Mouse (Mus musculus): ENCODE results near the gene Zfp652. TPM values are rescaled to one million over a fixed set of nuclear protein-coding genes. Genes with fewer than 3 reads are reported as not detected.

Zfp652 gene
- polyA plus RNA-seq, 1 experiment: 34.1 TPM

- no peak overlapping the region for H3K27ac ChIP-seq (ENCODE audit: control insufficient read depth, insufficient read depth, low read length)
- 85% methylated on average over 8 of the region's 8 CpGs for WGBS
- H3K36me3 ChIP-seq (ENCODE audit: control insufficient read depth, insufficient read depth, low read length): no peaks in the 10 kb centered on the region
- H3K4me3 ChIP-seq (ENCODE audit: control insufficient read depth, insufficient read depth, low read length): no peak overlapping the region
- H3K27me3 ChIP-seq (ENCODE audit: control insufficient read depth, insufficient read depth, low read length): no peaks in the 10 kb centered on the region
- no peak for DNase-seq
- H3K4me1 ChIP-seq (replicated peaks; ENCODE audit: control insufficient read depth, insufficient read depth, low read length): peaks cover 11% of the 10 kb centered on the region
- TF ChIP-seq POLR2A (IDR thresholded peaks at IDR 0.05; ENCODE audit: control insufficient read depth, extremely low read depth, insufficient read depth, low read length, poor library complexity): no peak
- no peak for TF ChIP-seq CTCF (IDR thresholded peaks at IDR 0.05; ENCODE audit: borderline replicate concordance, control insufficient read depth, extremely low read depth, insufficient read depth, low read length, poor library complexity)
Measured at GRCm38 (mm10) chr11:95716136-95716535, 3.7 kb downstream of the Zfp652 start.

- Histone ChIP-seq H3K36me3 (ENCODE audit: control insufficient read depth, insufficient read depth, low read length) (no peaks in the 10 kb centered on the region), H3K27me3 (ENCODE audit: control insufficient read depth, insufficient read depth, low read length) (no peaks in the 10 kb centered on the region), H3K4me3 (ENCODE audit: control insufficient read depth, insufficient read depth, low read length) (no peak overlapping the region), H3K27ac (ENCODE audit: control insufficient read depth, insufficient read depth, low read length) (no peak overlapping the region), H3K4me1 (replicated peaks; ENCODE audit: control insufficient read depth, insufficient read depth, low read length) (peaks cover 6% of the 10 kb centered on the region)
- WGBS: 93% methylated on average over 3 of the region's 3 CpGs
- no peak for DNase-seq
- no peak for TF ChIP-seq POLR2A (IDR thresholded peaks at IDR 0.05; ENCODE audit: control insufficient read depth, extremely low read depth, insufficient read depth, low read length, poor library complexity)
- TF ChIP-seq CTCF (IDR thresholded peaks at IDR 0.05; ENCODE audit: borderline replicate concordance, control insufficient read depth, extremely low read depth, insufficient read depth, low read length, poor library complexity): no peak
Measured at GRCm38 (mm10) chr11:95719356-95719755, 6.9 kb downstream of the Zfp652 start.

DNA sequence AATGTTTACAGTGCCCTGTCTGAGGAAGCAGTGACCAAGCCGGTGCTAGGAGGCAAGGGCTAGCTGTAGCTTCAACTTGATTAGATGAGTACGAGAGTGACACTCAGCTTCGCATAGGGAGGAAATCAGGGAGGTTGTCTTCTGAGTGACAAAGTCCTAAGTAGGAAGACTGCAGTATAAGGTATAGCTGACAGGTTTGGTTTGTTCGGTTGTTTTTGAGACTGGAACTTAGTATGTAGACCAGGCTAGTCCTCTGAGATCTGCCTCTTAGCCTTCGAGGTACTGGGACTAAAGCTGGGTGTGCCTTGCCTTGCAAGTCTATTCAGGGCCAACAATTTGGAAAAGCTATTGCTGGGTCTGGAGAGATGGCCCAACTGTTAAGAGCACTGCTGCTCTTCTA, 10.8 kb downstream of the Zfp652 start, which contains the start of gene B130006D01Rik:
TSS of gene B130006D01Rik (plus strand) at position 301 of the 400 bp plus-strand sequence.
- Histone ChIP-seq H3K27ac (ENCODE audit: control insufficient read depth, insufficient read depth, low read length) (no peak within 1 kb of the TSS), H3K36me3 (ENCODE audit: control insufficient read depth, insufficient read depth, low read length) (no peaks in the 10 kb centered on the region), H3K4me1 (replicated peaks; ENCODE audit: control insufficient read depth, insufficient read depth, low read length) (0 out of 2 replicates have a peak, but pooled peaks cover 2% of the 10 kb centered on the region), H3K4me3 (ENCODE audit: control insufficient read depth, insufficient read depth, low read length) (no peak within 1 kb of the TSS), H3K27me3 (ENCODE audit: control insufficient read depth, insufficient read depth, low read length) (no peaks in the 10 kb centered on the region)
- TF ChIP-seq POLR2A (IDR thresholded peaks at IDR 0.05; ENCODE audit: control insufficient read depth, extremely low read depth, insufficient read depth, low read length, poor library complexity) (no peak), CTCF (IDR thresholded peaks at IDR 0.05; ENCODE audit: borderline replicate concordance, control insufficient read depth, extremely low read depth, insufficient read depth, low read length, poor library complexity) (no peak)
- 97% methylated on average over 5 of the region's 5 CpGs for WGBS
- no peak for DNase-seq

GRCm38 (mm10) chr11:95724466-95724865, 12.0 kb downstream of the Zfp652 start:
- Histone ChIP-seq H3K36me3 (ENCODE audit: control insufficient read depth, insufficient read depth, low read length) (no peaks in the 10 kb centered on the region), H3K4me1 (replicated peaks; ENCODE audit: control insufficient read depth, insufficient read depth, low read length) (0 out of 2 replicates have a peak, but pooled peaks cover 2% of the 10 kb centered on the region), H3K27ac (ENCODE audit: control insufficient read depth, insufficient read depth, low read length) (no peak overlapping the region), H3K4me3 (ENCODE audit: control insufficient read depth, insufficient read depth, low read length) (no peak overlapping the region), H3K27me3 (ENCODE audit: control insufficient read depth, insufficient read depth, low read length) (no peaks in the 10 kb centered on the region)
- over 99% methylated on average over 4 of the region's 4 CpGs for WGBS
- TF ChIP-seq CTCF (IDR thresholded peaks at IDR 0.05; ENCODE audit: borderline replicate concordance, control insufficient read depth, extremely low read depth, insufficient read depth, low read length, poor library complexity) (no peak), POLR2A (IDR thresholded peaks at IDR 0.05; ENCODE audit: control insufficient read depth, extremely low read depth, insufficient read depth, low read length, poor library complexity) (no peak)
- no peak for DNase-seq

- Histone ChIP-seq H3K27ac (ENCODE audit: control insufficient read depth, insufficient read depth, low read length) (no peak overlapping the region), H3K4me1 (replicated peaks; ENCODE audit: control insufficient read depth, insufficient read depth, low read length) (0 out of 2 replicates have a peak, but pooled peaks cover 2% of the 10 kb centered on the region), H3K4me3 (ENCODE audit: control insufficient read depth, insufficient read depth, low read length) (no peak overlapping the region), H3K36me3 (ENCODE audit: control insufficient read depth, insufficient read depth, low read length) (no peaks in the 10 kb centered on the region), H3K27me3 (ENCODE audit: control insufficient read depth, insufficient read depth, low read length) (no peaks in the 10 kb centered on the region)
- 89% methylated on average over 4 of the region's 4 CpGs for WGBS
- TF ChIP-seq CTCF (IDR thresholded peaks at IDR 0.05; ENCODE audit: borderline replicate concordance, control insufficient read depth, extremely low read depth, insufficient read depth, low read length, poor library complexity): no peak
- TF ChIP-seq POLR2A (IDR thresholded peaks at IDR 0.05; ENCODE audit: control insufficient read depth, extremely low read depth, insufficient read depth, low read length, poor library complexity): no peak
- no peak for DNase-seq
Measured at GRCm38 (mm10) chr11:95726156-95726555, 13.7 kb downstream of the Zfp652 start.

- 80% methylated on average over 5 of the region's 5 CpGs for WGBS
- TF ChIP-seq POLR2A (IDR thresholded peaks at IDR 0.05; ENCODE audit: control insufficient read depth, extremely low read depth, insufficient read depth, low read length, poor library complexity): no peak
- TF ChIP-seq CTCF (IDR thresholded peaks at IDR 0.05; ENCODE audit: borderline replicate concordance, control insufficient read depth, extremely low read depth, insufficient read depth, low read length, poor library complexity): no peak
- H3K27me3 ChIP-seq (ENCODE audit: control insufficient read depth, insufficient read depth, low read length): no peaks in the 10 kb centered on the region
- no peak overlapping the region for H3K4me3 ChIP-seq (ENCODE audit: control insufficient read depth, insufficient read depth, low read length)
- no peak overlapping the region for H3K27ac ChIP-seq (ENCODE audit: control insufficient read depth, insufficient read depth, low read length)
- H3K36me3 ChIP-seq (ENCODE audit: control insufficient read depth, insufficient read depth, low read length): no peaks in the 10 kb centered on the region
- no peak for DNase-seq
- H3K4me1 ChIP-seq (replicated peaks; ENCODE audit: control insufficient read depth, insufficient read depth, low read length): 0 out of 2 replicates have a peak, but pooled peaks cover 2% of the 10 kb centered on the region
Measured at GRCm38 (mm10) chr11:95727947-95728346, 15.5 kb downstream of the Zfp652 start.

All from thymus, adult 2 months (tissue).